ENCODE assay signal across 21 mouse cellular contexts in the genomic region with DNA sequence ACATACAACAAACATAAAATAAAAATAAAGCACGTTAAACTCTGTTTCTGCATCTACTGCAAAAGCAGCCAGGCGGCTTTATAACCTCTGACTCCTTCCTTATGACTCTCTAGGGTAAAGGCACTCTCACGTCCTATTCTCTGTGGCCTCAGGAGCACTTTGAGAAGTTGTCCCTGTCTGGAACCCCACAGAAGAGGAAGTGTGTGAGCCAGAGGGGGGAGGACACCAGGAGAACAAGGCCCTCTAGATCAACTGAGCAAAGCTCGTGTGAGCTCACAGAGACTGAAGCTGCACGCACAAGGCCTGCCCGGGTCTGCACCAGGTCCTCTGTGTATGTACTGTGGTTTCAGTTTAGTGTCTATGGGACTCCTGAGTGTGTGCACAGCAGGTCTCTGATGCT. TPM values are rescaled to one million over a fixed set of nuclear protein-coding genes. Genes with fewer than 3 reads are reported as not detected.
DNase-seq lines count a peak whose midpoint lies in the region; ATAC-seq lines count a peak whose summit lies in the region.
"Had no signal": no experiment of that assay in that cellular context is flagged by ENCODE, and none has a peak within 500 bp of the region (broad histone marks: within the 10 kb centered on the region; RNA-seq: fewer than 3 reads in every experiment).

No protein-coding gene starts in this region.

- no peak for ATAC-seq in forebrain, embryonic 15.5 days (replicated peaks)
- no peak for ATAC-seq in monocyte, adult 5-6 weeks (replicated peaks; ENCODE audit: insufficient number of reproducible peaks, low FRiP score, low TSS enrichment, poor library complexity, severe bottlenecking)
- ATAC-seq: forebrain, embryonic 14.5 days had no signal

- H3K27me3 ChIP-seq in forebrain, embryonic 10.5 days (ENCODE audit: poor library complexity, severe bottlenecking), result no peaks in the 10 kb centered on the region
- H3K27me3 ChIP-seq in forebrain, embryonic 15.5 days, result no peaks in the 10 kb centered on the region
- H3K27me3 ChIP-seq in limb, embryonic 10.5 days (ENCODE audit: low read depth, poor library complexity, severe bottlenecking), result no peaks in the 10 kb centered on the region
- H3K27me3 ChIP-seq: heart, embryonic 15.5 days had no signal

- 0 out of 2 replicates have a peak overlapping the region, but pooled peaks have one; percentile 21 for H3K27ac ChIP-seq in forebrain, embryonic 10.5 days
- H3K27ac ChIP-seq in forebrain, embryonic 15.5 days (replicated peaks), result no peak overlapping the region
- H3K27ac ChIP-seq in limb, embryonic 10.5 days, result peak overlapping the region; percentile 54; the same call in 1 of the 2 replicates
- H3K27ac ChIP-seq: embryonic facial prominence, embryonic 10.5 days; heart, embryonic 10.5 days; hindbrain, embryonic 10.5 days; hindbrain, embryonic 14.5 days had no signal

- peaks cover 59% of the 10 kb centered on the region for H3K4me1 ChIP-seq in forebrain, embryonic 10.5 days
- peaks cover 30% of the 10 kb centered on the region for H3K4me1 ChIP-seq in forebrain, embryonic 15.5 days
- H3K4me1 ChIP-seq in limb, embryonic 10.5 days, result peaks cover 58% of the 10 kb centered on the region

- no peak overlapping the region for H3K4me2 ChIP-seq in forebrain, embryonic 15.5 days (replicated peaks)
- H3K4me2 ChIP-seq: heart, embryonic 15.5 days; hindbrain, embryonic 14.5 days had no signal

- peaks cover 16% of the 10 kb centered on the region for H3K36me3 ChIP-seq in forebrain, embryonic 10.5 days (replicated peaks)
- no peaks in the 10 kb centered on the region for H3K36me3 ChIP-seq in forebrain, embryonic 15.5 days
- no peaks in the 10 kb centered on the region for H3K36me3 ChIP-seq in limb, embryonic 10.5 days
- H3K36me3 ChIP-seq: heart, embryonic 10.5 days; heart, embryonic 15.5 days; hindbrain, embryonic 10.5 days had no signal

- no peaks in the 10 kb centered on the region for H3K9me3 ChIP-seq in forebrain, embryonic 10.5 days
- no peaks in the 10 kb centered on the region for H3K9me3 ChIP-seq in forebrain, embryonic 15.5 days
- H3K9me3 ChIP-seq in limb, embryonic 10.5 days (replicated peaks), result no peaks in the 10 kb centered on the region
- H3K9me3 ChIP-seq: embryonic facial prominence, embryonic 10.5 days; heart, embryonic 10.5 days; heart, embryonic 15.5 days; hindbrain, embryonic 10.5 days had no signal

- no peak overlapping the region for H3K9ac ChIP-seq in forebrain, embryonic 15.5 days (replicated peaks)
- H3K9ac ChIP-seq: heart, embryonic 15.5 days; hindbrain, embryonic 14.5 days had no signal

- H3K4me3 ChIP-seq in forebrain, embryonic 10.5 days, result no peak overlapping the region
- H3K4me3 ChIP-seq in forebrain, embryonic 15.5 days, result no peak overlapping the region
- no peak overlapping the region for H3K4me3 ChIP-seq in limb, embryonic 10.5 days
- H3K4me3 ChIP-seq: embryonic facial prominence, embryonic 10.5 days; heart, embryonic 10.5 days; heart, embryonic 15.5 days; hindbrain, embryonic 10.5 days had no signal

- no peak for DNase-seq in forebrain, embryonic 10.5 days (ENCODE audit: extremely low spot score, low spot score)
- peak; percentile 3 for DNase-seq in lung, postnatal 36 days
- DNase-seq in lung, postnatal 25 days (ENCODE audit: low spot score), result no peak
- DNase-seq in c-Kit-positive CD71-negative TER-119-negative erythroid progenitor cells, embryonic 14.5 days (ENCODE audit: low read depth), result peak; percentile 12
- no peak for DNase-seq in limb, embryonic 10.5 days (ENCODE audit: low spot score)
- DNase-seq in adrenal gland, postnatal 25 days, result no peak
- DNase-seq: adrenal gland, adult 8-10 months; cerebellum, adult 11-12 months; cerebellum, adult 9-10 months; cerebellum, postnatal 36 days; gastrocnemius, postnatal 36 days; heart, adult 18-20 months; heart, postnatal 14 days had no signal

- 90% methylated on average over 6 of the region's 6 CpGs for WGBS in forebrain, embryonic 10.5 days
- 88% methylated on average over 6 of the region's 6 CpGs for WGBS in forebrain, embryonic 15.5 days
- 89% methylated on average over 6 of the region's 6 CpGs for WGBS in limb, embryonic 10.5 days

RNA-seq across cellular contexts. Expression of a gene that starts 50.9 kb away (rescaled TPM):
- polyA plus RNA-seq in forebrain, embryonic 10.5 days (2016; fragmentation: Nextera tagmentation; extraction: Ambion mirVana), result 1.8 and 2.0 TPM in 2 replicates
- 15.1 and 16.2 TPM in 2 replicates for polyA plus RNA-seq in forebrain, embryonic 15.5 days (2015; fragmentation: Nextera tagmentation; extraction: Ambion mirVana)
- 1.4 and 2.3 TPM in 2 replicates for polyA plus RNA-seq in limb, embryonic 10.5 days (2016; fragmentation: Nextera tagmentation; extraction: Ambion mirVana)
- total RNA-seq in adrenal gland, postnatal 25 days (2021), result 6.2 and 6.3 TPM in 2 replicates
- not detected in 3 replicates for total RNA-seq in monocyte, adult 5-6 weeks (2017)

RNA-seq across cellular contexts. Expression of a gene that starts 51.1 kb away (rescaled TPM):
- 1.0 and 1.1 TPM in 2 replicates for polyA plus RNA-seq in forebrain, embryonic 10.5 days (2016; fragmentation: Nextera tagmentation; extraction: Ambion mirVana)
- 2.0 and 2.5 TPM in 2 replicates for polyA plus RNA-seq in forebrain, embryonic 15.5 days (2015; fragmentation: Nextera tagmentation; extraction: Ambion mirVana)
- 0.30 and 0.83 TPM in 2 replicates for polyA plus RNA-seq in limb, embryonic 10.5 days (2016; fragmentation: Nextera tagmentation; extraction: Ambion mirVana)
- total RNA-seq in adrenal gland, postnatal 25 days (2021), result 0.82 TPM in 1 of 2 replicates, not detected in the other
- total RNA-seq in monocyte, adult 5-6 weeks (2017), result not detected in 3 replicates

Comparison
In these comparisons a context has a peak if more than half of its experiments do, and no peak if none do; other contexts are left out.
1. DNase-seq: peak in lung, postnatal 36 days (single experiment) and c-Kit-positive CD71-negative TER-119-negative erythroid progenitor cells, embryonic 14.5 days (single experiment); none in forebrain, embryonic 10.5 days (single experiment), lung, postnatal 25 days (single experiment), limb, embryonic 10.5 days (single experiment) and adrenal gland, postnatal 25 days (single experiment).